Mouse (Mus musculus) gastrocnemius, adult 18-20 months (tissue): Measurements from ENCODE around the gene Eme2. TPM values are rescaled to one million over a fixed set of nuclear protein-coding genes. Genes with fewer than 3 reads are reported as not detected.

Experiments
- DNase-seq: peaks from one replicate; pipeline ENCODE4 v3.0.0; 2021; ENCODE audit warnings: low spot score
- total RNA-seq, 2 experiments: library from RNA; stranded (reverse); gene quantifications; 2 replicates each; pipeline ENCODE4 v1.2.3; 2021

The Eme2 gene
- total RNA-seq, 2 experiments from 2014 or later = 6.5 to 8.4 TPM

DNA sequence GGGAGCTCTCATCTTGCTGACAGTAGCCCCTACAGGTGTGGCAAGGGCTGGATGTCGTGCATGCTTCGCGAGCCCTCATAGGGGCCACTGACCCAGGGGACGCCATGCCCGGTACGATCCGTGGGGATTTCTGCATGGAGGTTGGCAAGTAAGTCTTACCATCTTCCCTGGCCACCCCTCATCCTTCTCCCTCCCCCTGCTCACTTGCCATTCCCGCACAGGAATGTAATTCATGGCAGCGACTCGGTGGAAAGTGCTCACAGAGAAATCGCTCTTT, 2.0 kb upstream of the Eme2 start:
- DNase-seq = no peak

GRCm38 (mm10) chr17:24896241-24896992, 1.5 kb upstream of the Eme2 start, which contains the start of gene Nme3:
Gene Nme3, plus strand, starts transcription at chr17:24896500.
- peak; percentile 51 for DNase-seq

DNA sequence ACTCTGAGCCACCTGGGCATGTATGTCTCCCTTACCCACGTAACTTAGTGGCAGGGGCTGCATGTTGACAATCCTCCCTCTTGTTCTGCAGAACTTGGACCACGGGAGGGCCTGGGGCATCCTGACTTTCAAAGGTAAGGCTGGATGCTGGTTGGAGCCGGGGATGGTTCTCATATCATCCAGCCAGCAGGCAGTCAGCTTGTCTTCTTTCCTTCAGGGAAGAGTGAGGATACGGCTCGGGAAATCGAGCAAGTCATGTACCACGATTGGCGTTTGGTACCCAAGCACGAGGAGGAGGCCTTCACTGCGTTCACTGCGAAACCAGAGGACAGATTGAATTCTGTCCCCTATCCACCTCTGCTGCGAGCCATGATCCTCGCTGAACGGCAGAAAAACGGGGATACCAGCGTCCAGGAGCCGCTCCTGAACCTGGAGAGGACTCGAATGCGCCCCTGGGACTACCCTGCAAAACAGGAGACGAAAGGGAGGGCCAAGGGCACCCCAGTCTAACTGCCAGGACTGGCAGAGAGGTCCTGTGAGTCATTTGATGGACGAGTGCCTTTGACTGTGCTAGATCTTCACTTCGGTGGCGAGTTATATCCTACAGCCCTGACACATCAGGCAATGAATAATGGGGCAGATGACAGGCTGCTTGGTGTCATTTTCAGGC, 819 bp upstream of the Eme2 start:
- no peak for DNase-seq

DNA sequence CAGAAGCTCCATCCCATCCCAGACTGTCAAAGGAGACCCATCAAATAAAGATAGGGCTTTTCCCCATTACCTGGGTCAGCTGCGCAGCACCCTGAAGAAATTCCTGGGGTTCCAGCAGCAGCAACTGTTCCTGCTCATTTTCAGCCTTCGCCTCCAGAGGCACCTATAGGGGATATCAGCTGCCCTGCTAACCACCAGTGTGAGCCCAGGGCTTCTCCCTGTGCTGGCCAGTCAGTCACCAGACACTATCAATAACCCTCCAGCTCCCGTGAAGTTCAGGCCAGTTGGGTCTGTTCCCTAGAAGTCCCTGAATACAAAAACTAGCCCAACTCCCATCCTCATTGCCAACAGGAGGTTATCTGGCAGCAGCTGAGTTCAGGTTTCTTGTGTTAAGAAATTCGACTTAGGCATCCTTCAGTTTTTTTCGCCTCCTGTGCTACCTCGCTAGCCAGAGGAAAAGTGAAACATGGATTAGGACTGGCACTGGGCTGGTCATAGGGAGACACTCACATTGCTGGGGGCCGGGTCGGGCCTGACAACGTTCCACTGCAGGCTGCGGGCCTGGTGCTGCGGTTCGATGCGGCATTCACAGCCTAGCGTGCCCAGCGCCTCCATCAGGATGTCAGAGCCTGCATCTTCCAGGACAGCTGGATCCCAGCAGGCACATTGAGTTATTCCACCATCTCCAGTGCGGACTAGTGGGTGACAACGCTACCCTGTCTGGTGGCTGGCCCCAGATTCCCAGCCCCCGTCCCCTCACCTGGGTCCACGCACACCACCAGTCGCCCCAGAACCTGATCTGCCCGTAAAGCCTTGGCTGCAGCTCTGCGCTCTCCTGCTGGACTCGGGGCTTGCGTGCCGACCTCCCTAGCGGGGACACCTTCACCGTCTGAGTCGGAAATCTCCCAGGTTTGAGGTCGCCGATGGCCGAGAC, 559 bp downstream of the Eme2 start:
- no peak for DNase-seq

GRCm38 (mm10) chr17:24893276-24893675, 1.6 kb downstream of the Eme2 start:
- DNase-seq = no peak

GRCm38 (mm10) chr17:24892785-24893184, 2.1 kb downstream of the Eme2 start:
- no peak for DNase-seq

- no peak for DNase-seq
Observed at GRCm38 (mm10) chr17:24891321-24891720, 3.6 kb downstream of the Eme2 start.

DNA sequence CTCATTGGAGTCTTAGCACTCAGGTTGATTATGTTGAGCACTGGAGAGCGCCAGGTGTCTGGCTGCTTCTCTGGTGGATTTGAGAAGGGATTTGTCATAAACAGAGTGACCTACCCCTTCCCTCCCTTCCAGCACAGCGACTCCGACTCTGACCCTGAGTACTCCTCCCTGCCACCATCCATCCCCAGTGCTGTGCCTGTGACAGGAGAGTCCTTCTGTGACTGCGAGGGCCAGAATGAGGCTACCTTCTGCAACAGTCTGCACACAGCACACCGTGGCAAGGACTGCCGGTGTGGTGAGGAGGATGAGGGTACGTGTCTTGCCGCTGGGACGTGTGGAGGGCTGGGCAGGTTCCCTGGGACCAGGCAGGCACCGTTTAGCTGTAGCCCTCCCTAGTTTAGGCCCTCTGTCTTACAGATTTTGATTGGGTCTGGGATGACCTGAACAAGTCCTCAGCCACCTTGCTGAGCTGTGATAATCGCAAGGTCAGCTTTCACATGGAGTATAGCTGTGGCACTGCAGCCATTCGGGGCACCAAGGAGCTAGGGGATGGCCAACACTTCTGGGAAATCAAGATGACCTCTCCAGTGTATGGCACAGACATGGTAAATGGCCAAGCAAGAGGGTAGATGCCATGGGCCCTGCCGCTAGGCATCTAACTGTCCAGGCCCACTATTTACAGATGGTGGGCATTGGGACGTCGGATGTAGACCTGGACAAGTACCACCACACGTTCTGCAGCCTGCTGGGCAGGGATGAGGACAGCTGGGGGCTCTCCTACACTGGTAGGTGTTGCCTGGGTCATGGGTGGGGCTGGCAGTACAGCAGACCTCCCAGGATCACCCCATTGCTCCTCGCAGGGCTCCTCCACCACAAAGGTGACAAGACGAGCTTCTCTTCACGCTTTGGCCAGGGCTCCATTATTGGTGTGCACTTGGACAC, 4.5 kb downstream of the Eme2 start:
- no peak for DNase-seq

GRCm38 (mm10) chr17:24888862-24889261, 6.0 kb downstream of the Eme2 start:
- no peak for DNase-seq

- DNase-seq = no peak
Observed at GRCm38 (mm10) chr17:24887291-24888080, 7.4 kb downstream of the Eme2 start.

DNA sequence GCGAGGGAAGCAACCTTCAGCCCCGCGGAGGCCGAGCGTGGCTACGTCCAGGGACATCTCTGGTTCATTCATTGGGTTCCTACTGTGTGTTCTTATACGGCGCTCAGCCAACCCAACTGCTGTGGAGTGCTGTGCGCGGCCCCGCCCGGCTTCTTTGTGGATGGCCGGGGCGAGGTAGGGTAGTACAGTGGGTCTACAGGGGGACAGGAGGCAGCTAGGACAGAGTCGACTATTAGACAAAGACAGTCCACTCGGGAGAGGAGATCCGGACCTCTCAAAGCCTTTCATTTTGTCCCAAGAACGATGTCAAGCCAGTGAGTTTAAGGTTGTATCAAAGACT, 8.0 kb downstream of the Eme2 start:
- DNase-seq = no peak

DNA sequence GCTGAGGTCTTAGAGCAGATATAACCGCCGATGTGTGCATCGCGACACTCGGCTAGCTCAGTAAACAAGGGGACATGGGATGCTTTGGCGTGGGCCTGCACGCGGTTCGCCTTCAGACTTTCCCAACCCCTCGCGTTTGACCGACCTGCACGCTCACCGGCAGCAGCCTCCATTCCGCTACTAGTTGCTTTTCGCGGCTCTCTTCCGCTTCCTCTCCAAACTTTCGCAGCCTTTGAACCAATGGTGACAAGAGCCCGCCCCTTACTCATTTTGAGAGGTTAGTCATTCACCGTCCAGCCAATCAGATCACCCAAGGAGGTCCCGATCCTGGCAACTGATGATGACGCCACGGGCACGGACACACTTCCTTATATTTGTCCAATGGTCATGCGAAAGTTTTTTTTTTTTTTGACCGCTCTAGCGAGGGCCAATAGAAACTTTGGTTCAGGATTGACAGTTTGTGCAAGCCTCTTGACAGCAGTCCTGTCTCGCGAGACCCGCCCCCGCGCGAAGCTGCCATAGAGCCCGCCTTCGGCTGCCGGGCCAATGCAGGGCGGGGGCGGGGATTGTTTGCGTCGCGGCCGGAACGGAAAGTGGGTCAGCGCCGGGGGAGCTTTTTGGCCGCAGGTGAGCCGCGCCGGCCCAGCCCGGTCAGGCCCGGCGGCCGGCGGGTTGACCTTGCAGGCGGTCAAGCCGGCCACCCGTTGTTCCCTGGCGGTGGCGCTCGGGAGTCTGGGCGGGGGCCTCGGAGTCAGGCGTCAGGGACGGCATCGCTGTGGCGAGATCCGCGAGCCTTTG, 8.6 kb downstream of the Eme2 start, which contains the start of the genes Nubp2 and Spsb3:
Gene Nubp2 (minus strand): TSS at position 216 of the 798 bp plus-strand sequence.
Gene Spsb3 (plus strand): TSS at position 510 of the 798 bp plus-strand sequence.
- DNase-seq = peak; percentile 98

- no peak for DNase-seq
Observed at GRCm38 (mm10) chr17:24885356-24886133, 9.3 kb downstream of the Eme2 start.

- DNase-seq = no peak
Observed at GRCm38 (mm10) chr17:24884391-24884790, 10.5 kb downstream of the Eme2 start.

DNA sequence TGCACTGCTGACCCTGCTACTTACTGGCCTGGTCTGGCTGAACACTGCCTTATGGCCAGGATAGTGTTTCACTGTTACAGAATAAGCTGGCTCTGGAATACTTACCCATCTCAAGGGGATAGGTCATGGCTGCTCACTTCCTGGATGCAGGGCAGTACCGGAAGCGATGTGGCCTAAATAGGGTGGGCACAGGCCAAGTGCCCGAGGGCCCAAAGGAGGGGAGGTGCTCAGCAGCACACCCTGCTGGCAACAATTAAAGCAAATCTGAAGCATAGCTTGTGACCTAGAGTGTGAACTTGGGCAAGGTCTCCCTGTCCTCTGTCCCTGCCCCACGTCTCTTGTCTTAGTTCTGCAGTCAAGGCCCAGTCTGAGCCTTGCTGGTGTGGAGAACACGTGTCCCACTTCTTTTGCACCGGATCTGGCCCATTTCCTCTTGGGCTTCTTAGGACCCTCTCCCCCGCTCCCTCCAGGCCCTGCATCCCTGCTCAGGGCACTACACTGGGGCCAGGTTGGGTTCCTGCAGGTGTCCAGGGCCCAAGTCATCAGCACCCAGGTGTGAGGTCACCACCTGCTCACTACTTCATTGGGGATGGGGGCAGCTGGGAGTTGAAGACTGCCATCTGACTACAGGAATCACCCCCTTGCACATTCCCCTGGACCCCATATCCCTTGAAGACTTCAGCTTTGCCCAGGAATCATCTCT, 13.0 kb downstream of the Eme2 start:
- peak; percentile 52 for DNase-seq

GRCm38 (mm10) chr17:24878531-24878930, 16.4 kb downstream of the Eme2 start:
- no peak for DNase-seq

DNA sequence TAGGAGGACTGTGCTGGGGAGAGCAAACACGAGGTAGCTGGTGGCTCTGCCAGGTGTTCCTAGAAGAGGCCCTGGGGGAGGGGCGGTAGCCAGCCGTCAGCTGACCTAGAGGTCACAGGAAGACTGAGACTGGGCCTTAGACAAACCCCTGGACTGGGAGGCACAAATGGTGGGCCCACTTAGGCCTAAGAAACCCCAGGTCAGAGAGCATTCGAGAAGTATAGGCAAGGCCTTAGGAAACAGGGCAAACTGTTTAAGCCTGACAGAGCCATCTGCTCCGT, 16.8 kb downstream of the Eme2 start:
- peak; percentile 74 for DNase-seq
